Mouse (Mus musculus) spleen, adult 2 months (tissue): ENCODE measurements around the gene Irf2bpl.

Experiments
- CTCF ChIP-seq: fragments of 200-500 bp; IDR thresholded peaks from 2 replicates; pipeline ENCODE4 v1.5.1; 2011; ENCODE audit warnings: mild to moderate bottlenecking, inconsistent platforms; ENCODE audit not compliant: insufficient read depth, insufficient read length, insufficient replicate concordance; ENCODE audit errors: extremely low read depth
- POLR2A ChIP-seq: fragments of 200-500 bp; IDR thresholded peaks from 2 replicates; pipeline ENCODE4 v1.6.1; 2011; ENCODE audit warnings: low read depth, low read length, inconsistent platforms

DNA sequence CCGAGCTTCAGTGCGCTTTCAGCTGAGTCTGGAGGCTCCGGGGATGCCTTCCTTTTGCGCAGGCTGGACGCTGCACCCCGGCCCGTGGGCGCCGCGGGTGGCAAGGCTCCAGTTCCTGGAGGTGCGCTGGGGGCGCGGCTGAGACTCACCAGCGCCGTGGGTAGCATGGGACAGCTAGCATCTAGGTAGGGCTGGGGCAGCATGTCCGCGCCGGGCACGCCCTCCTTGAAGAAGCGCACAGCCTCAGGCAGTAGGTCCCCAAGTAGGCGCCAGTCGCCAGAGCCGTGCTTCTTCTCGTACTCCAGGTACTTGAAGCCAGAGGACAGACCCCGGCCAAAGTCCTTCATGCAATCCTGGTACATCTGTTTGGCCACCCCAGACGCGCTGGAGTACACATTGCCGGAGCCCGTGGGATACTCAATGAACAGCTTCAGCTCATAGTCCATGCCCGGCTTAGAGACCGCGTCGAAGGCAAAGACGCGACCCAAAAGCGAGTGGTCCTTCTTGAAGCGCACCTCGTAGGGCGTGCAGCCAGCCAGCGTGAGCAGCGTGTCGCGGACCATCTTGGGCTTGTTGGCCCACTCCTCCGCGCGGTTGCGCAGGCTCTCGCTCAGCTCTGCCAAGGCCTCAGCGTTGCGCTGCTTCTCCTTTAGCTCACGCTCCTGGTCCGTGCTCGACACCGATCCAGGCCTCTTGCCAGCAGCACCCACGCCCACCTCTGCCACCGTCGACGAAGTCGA is 2.1 kb downstream of the Irf2bpl start:
- no peak for TF ChIP-seq CTCF
- no peak for TF ChIP-seq POLR2A
